Mouse (Mus musculus): Measurements from ENCODE around the gene BC035947. TPM values are rescaled to one million over a fixed set of nuclear protein-coding genes. Genes with fewer than 3 reads are reported as not detected.
"Not testable (repeated sequence)": the region's sequence is repeated elsewhere in the genome, so short reads cannot be mapped to it uniquely, and the experiment has no call there.

The BC035947 gene
- under 1 TPM in 1 of 2 experiments, not detected in 1; 0.08 TPM for total RNA-seq (2021)

- no peak for DNase-seq (ENCODE audit: low spot score)
- intact Hi-C loops (cut with DNase I), result no loop called here
These were observed at the start of gene BC035947 for GRCm38 (mm10) chr1:78511621-78512160. Gene BC035947 (minus strand): TSS chr1:78512158.

GRCm38 (mm10) chr1:78554012-78554666 is 42.2 kb upstream of the BC035947 start:
- DNase-seq (ENCODE audit: low spot score), result no peak
- intact Hi-C loops (cut with DNase I), result no loop called here

- intact Hi-C loops (cut with DNase I), result no loop called here
- DNase-seq (ENCODE audit: low spot score), result no peak
These were observed 37.0 kb upstream of the BC035947 start for GRCm38 (mm10) chr1:78548961-78549360.

GRCm38 (mm10) chr1:78546258-78546657 is 34.3 kb upstream of the BC035947 start:
- no peak for DNase-seq (ENCODE audit: low spot score)
- intact Hi-C loops (cut with DNase I), result no loop called here

- intact Hi-C loops (cut with DNase I); DNase-seq (ENCODE audit: low spot score): not testable (repeated sequence)
These were observed 31.7 kb upstream of the BC035947 start for GRCm38 (mm10) chr1:78543631-78544030.

- DNase-seq (ENCODE audit: low spot score), result no peak
- intact Hi-C loops (cut with DNase I), result loop anchor here (5.0 kb wide), 2 partner anchors 133 to 148 kb away; no protein-coding TSS in a partner anchor
These were observed 27.2 kb upstream of the BC035947 start for GRCm38 (mm10) chr1:78539166-78539565.

GRCm38 (mm10) chr1:78538396-78538795 is 26.4 kb upstream of the BC035947 start:
- no peak for DNase-seq (ENCODE audit: low spot score)
- intact Hi-C loops (cut with DNase I), result loop anchor here (5.0 kb wide), 2 partner anchors 134 to 149 kb away; no protein-coding TSS in a partner anchor

- DNase-seq (ENCODE audit: low spot score), result peak; percentile 35
- intact Hi-C loops (cut with DNase I), result loop anchor here (5.0 kb wide), 2 partner anchors 135 to 150 kb away; no protein-coding TSS in a partner anchor
These were observed 25.6 kb upstream of the BC035947 start for GRCm38 (mm10) chr1:78537494-78538010.

- DNase-seq (ENCODE audit: low spot score), result peak; percentile 12
- intact Hi-C loops (cut with DNase I), result loop anchor here (5.0 kb wide), 2 partner anchors 136 to 151 kb away; no protein-coding TSS in a partner anchor
These were observed 24.6 kb upstream of the BC035947 start for GRCm38 (mm10) chr1:78536310-78537164.

- intact Hi-C loops (cut with DNase I), result loop anchor here (5.0 kb wide), 2 partner anchors 138 to 153 kb away; no protein-coding TSS in a partner anchor
- no peak for DNase-seq (ENCODE audit: low spot score)
These were observed 22.6 kb upstream of the BC035947 start for GRCm38 (mm10) chr1:78534428-78535150.

GRCm38 (mm10) chr1:78532184-78532800 is 20.3 kb upstream of the BC035947 start:
- intact Hi-C loops (cut with DNase I), result no loop called here
- DNase-seq (ENCODE audit: low spot score), result no peak

- intact Hi-C loops (cut with DNase I), result no loop called here
- no peak for DNase-seq (ENCODE audit: low spot score)
These were observed 18.7 kb upstream of the BC035947 start for GRCm38 (mm10) chr1:78530500-78531215.

GRCm38 (mm10) chr1:78529011-78529410 is 17.1 kb upstream of the BC035947 start:
- no peak for DNase-seq (ENCODE audit: low spot score)
- intact Hi-C loops (cut with DNase I), result no loop called here

- intact Hi-C loops (cut with DNase I), result no loop called here
These were observed 16.4 kb upstream of the BC035947 start for GRCm38 (mm10) chr1:78528356-78528755.

GRCm38 (mm10) chr1:78525189-78525886 is 13.4 kb upstream of the BC035947 start:
- intact Hi-C loops (cut with DNase I), result no loop called here
- no peak for DNase-seq (ENCODE audit: low spot score)

More at GRCm38 (mm10) chr1:78528356-78528755, 16.4 kb upstream of the BC035947 start:
- DNase-seq (ENCODE audit: low spot score), result no peak

- no peak for DNase-seq (ENCODE audit: low spot score)
- intact Hi-C loops (cut with DNase I), result no loop called here
These were observed 6.9 kb upstream of the BC035947 start for GRCm38 (mm10) chr1:78518907-78519306.

GRCm38 (mm10) chr1:78512756-78513155 is 798 bp upstream of the BC035947 start:
- no peak for DNase-seq (ENCODE audit: low spot score)
- intact Hi-C loops (cut with DNase I), result no loop called here

- no peak for DNase-seq (ENCODE audit: low spot score)
- intact Hi-C loops (cut with DNase I), result no loop called here
These were observed 1.1 kb downstream of the BC035947 start, which contains the start of gene Mogat1 for GRCm38 (mm10) chr1:78510862-78511261. Gene Mogat1 (plus strand): TSS chr1:78510991.
